Mouse (Mus musculus): ENCODE measurements around the gene Zmiz2.

Gene Zmiz2

DNA sequence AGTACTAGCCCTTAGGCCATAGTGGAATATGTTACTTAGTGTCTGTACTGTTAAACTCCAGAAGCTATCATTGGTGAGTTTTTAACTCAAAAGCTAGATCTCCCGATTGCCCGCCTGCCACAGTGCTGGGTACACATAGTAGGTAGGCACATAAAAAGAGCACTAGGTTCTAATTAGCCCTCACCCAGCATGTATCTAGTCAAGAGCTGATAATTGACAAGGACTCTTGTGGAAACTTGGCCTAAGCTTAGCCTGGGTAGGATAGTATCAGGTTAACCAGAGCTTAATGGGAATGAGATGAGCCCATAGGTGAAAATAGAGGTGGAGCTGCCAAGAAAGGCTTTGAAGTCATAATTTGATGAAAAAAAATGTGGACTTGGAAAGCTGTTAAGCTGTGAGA is 28.2 kb downstream of the Zmiz2 start:
- in situ Hi-C loops (cut with MboI; ENCODE audit: unreplicated experiment in 2 of 2) = loop anchor here in 1 of 2 experiments (5.0 to 10.0 kb wide), 2 partner anchors 105 to 422 kb away; partner anchors contain the start of gene Myo1g

DNA sequence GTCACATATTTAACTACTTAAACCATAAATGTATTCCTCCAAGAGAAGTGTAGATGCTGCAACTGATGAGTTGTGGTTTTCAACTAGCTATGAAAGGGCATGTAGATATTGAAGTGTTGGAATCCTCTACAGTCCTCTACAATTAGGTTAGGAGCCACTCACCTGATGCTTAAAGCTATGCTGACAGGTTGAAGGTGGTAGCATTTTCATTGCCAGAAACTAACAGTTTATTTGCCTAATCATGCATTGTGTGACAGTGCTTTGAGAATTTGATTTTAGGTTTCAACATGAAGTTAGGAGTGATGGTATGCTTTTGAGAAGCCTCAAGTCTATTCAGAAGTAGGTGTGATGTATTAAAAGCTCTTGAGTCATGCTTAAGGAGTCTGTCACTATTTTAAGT is 28.6 kb downstream of the Zmiz2 start:
- in situ Hi-C loops (cut with MboI; ENCODE audit: unreplicated experiment in 2 of 2) = loop anchor here in 1 of 2 experiments (5.0 to 10.0 kb wide), 2 partner anchors 105 to 423 kb away; partner anchors contain the start of gene Myo1g

DNA sequence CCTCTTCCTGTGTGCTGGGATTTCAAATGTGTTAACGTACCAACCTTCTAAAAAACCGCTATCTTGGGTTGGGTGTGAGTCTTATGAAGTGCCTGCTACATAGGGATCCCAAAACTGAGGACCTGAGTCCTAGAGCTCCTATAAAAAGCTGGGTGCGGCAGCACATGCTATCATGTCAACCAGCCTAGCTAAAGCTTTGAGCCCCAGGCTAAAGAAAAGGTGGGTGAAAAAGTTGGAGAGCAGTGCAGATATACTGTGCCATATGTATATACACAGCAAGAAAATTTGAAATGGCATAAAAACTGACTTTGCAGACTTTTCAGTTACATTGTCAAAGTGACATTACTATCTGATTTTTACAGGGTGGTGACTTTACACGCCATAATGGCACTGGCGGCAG is 29.9 kb downstream of the Zmiz2 start:
- in situ Hi-C loops (cut with MboI; ENCODE audit: unreplicated experiment in 2 of 2) = loop anchor here in 1 of 2 experiments (5.0 to 10.0 kb wide), 2 partner anchors 104 to 424 kb away; partner anchors contain the start of gene Myo1g

DNA sequence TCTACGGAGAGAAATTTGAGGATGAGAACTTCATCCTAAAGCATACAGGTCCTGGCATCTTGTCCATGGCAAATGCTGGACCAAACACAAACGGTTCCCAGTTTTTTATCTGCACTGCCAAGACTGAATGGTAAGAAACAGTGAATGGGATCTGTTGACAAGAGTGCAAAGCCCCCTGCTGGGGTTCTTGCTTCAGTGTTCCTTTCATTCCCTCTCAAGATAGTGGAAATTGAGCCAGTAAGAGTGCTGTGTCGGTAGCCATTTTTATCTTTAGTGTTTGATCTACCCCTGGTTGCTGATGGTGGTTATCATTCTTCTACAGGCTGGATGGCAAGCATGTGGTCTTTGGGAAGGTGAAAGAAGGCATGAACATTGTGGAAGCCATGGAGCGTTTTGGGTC is 30.3 kb downstream of the Zmiz2 start:
- in situ Hi-C loops (cut with MboI; ENCODE audit: unreplicated experiment in 2 of 2) = loop anchor here in 1 of 2 experiments (5.0 to 10.0 kb wide), 2 partner anchors 103 to 424 kb away; partner anchors contain the start of gene Myo1g

DNA sequence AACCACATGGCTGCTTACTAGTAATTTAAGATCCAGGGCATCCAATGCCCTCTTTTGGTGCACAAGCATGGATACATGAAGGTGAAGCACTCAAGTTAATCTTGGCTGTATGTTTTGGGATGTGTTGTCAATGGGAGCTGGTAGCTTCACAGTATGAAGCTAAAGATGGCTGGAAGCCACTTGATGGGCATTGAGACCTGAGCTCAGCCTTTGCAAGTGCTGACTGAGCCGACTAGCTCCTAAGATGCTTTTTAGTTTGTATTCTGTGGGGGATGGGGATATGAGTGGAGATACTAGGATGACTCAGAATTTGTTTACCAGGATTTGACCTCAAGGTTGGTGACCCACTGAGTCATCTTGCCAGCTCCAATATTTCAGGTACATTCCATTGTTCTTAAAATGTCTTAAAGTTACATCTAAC is 31.4 kb downstream of the Zmiz2 start:
- in situ Hi-C loops (cut with MboI; ENCODE audit: unreplicated experiment in 2 of 2) = no loop called here

DNA sequence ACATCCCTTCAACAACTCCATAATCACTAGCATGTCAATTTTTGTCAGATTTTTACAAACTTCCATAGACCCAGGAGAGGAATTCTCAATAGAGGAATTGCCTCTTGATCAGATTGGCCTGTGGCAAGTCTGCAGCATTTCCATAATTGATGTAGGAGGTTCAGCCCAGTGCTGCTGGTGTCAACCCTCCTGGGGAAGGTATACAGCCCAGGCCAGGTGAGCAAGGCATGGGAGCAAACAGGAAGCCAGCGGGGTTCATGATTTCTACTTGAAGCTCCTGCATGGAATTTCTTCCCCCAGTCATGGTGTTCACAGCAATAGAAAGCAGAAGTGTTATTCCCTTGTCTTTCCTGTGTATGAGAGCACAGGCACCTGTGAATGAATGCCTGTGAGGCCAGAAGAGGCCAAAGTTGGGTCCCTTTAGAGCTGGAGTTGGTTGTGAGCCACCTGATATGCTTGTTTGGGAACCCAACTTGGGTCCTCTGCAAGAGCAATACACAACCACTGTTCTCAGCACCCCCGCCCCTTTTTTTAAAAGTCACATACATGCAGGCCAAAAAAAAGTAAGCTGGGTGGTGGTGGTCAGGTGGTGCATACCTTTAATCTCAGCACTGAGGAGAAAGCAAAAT is 32.0 kb downstream of the Zmiz2 start:
- in situ Hi-C loops (cut with MboI; ENCODE audit: unreplicated experiment in 2 of 2) = no loop called here

DNA sequence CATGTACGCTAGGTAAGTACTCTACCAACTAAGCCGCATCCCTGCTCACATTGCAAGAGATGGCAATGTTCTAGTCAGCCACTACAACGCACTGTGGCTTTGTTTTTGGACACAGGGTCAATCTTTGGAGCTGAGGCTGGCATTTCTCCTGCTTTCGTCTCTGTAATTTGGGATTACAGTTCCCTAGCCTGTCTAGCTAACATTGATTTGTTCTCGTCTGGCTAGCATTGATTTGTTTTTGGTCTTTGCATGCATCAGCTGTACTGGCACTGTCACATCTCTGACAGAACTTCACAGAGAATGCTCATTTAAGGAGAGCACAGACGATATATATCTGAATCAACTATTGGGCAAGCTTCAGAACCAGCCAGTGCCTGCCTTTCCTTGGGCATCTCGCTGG is 41.3 kb downstream of the Zmiz2 start:
- in situ Hi-C loops (cut with MboI; ENCODE audit: unreplicated experiment in 2 of 2) = loop anchor here (5.0 to 25.0 kb wide), 3 partner anchors 62 to 335 kb away; no protein-coding TSS in a partner anchor

DNA sequence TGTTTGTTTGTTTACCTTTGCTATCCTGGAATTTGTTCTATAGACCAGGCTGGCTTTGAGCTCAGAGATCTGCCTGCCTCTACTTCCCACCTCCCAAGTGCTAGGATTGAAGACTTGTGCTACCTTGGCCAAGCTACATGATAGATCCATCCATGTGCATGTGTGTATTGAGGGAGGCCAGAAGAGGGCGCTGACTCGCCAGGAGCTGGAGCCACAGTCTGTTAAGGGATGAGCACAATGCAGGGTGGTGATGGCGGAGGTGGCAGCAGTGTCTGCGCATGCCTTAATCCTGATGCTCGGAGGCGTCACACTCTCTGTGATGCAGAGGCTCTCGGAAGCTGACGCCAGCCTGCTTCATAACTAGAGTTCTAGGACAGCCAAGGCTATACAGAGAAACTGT is 47.6 kb downstream of the Zmiz2 start:
- in situ Hi-C loops (cut with MboI; ENCODE audit: unreplicated experiment in 2 of 2) = loop anchor here (10.0 to 25.0 kb wide), 2 partner anchors 151 to 328 kb away; no protein-coding TSS in a partner anchor

DNA sequence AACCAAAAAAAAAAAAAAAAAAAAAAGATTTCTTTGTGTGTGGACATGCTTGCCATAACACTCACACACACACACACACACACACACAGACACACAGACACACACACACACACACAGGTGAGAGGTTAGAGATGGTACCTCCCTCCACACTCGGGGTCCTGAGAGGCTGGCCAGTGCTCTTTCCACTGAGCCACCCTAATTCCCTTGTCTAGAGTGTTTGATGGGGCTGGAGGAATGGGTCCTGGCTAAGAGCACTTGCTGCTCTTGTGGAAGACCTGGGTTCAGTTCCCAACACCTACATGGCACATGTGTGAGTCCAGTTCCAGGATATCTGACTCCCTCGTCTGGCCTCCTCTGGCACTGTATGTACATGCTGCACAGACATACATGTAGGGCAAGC is 48.8 kb downstream of the Zmiz2 start:
- in situ Hi-C loops (cut with MboI; ENCODE audit: unreplicated experiment in 2 of 2) = loop anchor here (10.0 to 25.0 kb wide), 2 partner anchors 150 to 327 kb away; no protein-coding TSS in a partner anchor

DNA sequence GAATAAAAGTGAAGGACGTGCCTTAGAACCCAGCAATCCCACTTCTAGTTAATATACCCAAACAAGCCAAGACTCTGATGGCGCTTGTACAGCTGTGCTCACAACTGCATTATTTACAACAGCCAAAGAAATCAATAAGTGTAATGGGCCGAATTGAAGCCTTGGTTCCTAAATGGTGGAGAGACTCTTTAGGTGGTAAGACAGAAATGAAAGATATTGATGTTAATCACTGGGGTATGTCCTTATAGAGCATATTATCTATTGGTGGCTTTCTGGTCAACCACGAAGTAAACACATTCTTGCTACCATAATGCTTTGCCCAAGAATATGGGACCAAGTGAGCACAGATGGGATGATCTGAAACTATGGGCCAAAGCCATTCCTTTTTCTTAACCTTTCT is 51.3 kb downstream of the Zmiz2 start:
- in situ Hi-C loops (cut with MboI; ENCODE audit: unreplicated experiment in 2 of 2) = loop anchor here (5.0 to 25.0 kb wide), 2 partner anchors 42 to 147 kb away; no protein-coding TSS in a partner anchor

DNA sequence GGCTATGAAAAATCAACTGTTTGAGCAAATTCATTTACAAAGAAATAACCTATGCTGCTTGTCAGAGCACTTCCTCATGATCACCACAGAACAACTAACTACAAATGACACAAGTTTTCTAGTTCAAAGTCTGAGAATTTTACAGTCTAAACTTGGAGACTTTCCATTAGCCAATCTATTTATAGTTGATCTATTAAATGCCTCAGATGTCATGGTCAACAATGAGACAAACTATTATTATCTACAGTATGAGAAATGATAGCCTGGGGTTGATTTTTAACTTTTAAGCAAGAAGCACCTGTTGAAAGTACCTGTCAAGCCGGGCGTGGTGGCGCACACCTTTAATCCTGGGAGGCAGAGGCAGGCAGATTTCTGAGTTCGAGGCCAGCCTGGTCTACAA is 53.7 kb downstream of the Zmiz2 start:
- in situ Hi-C loops (cut with MboI; ENCODE audit: unreplicated experiment in 2 of 2) = loop anchor here (5.0 to 25.0 kb wide), 2 partner anchors 40 to 145 kb away; no protein-coding TSS in a partner anchor

DNA sequence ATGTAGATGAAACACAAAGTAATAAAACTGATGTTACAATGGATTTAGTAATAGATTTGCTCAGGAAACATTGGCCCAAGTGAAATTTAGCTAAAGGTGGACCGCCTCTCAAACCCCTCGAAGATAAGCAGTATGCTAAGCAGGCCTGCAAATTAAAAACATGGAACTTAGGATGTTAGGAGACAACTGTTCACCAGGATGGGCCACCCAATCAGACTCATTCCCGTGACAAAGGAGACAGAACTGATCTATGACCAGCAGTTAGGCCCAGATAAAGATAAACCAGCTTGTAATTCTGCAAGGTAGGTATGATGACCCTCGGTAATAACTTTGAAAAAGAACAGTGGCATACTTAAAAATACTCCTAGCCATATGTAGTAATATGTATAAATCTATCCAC is 54.2 kb downstream of the Zmiz2 start:
- in situ Hi-C loops (cut with MboI; ENCODE audit: unreplicated experiment in 2 of 2) = loop anchor here (5.0 to 25.0 kb wide), 2 partner anchors 39 to 144 kb away; no protein-coding TSS in a partner anchor

DNA sequence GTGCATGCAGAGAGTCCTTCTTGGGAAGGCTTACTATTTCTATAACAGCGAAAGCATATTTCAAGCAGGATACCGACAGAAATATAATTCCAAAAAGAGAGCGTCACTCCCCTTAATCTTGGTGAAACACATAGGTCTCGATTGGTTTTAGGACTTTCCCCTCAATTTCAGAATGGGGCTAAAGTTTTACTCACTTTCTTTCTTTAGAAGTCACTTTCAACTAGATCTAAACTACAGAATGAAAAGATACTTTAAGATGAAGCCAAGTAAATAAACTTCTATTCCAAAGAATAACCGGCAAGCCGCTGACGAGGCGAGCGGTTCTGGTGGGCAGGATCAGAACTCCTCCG is 54.8 kb downstream of the Zmiz2 start:
- in situ Hi-C loops (cut with MboI; ENCODE audit: unreplicated experiment in 2 of 2) = loop anchor here (5.0 to 25.0 kb wide), 2 partner anchors 39 to 144 kb away; no protein-coding TSS in a partner anchor

DNA sequence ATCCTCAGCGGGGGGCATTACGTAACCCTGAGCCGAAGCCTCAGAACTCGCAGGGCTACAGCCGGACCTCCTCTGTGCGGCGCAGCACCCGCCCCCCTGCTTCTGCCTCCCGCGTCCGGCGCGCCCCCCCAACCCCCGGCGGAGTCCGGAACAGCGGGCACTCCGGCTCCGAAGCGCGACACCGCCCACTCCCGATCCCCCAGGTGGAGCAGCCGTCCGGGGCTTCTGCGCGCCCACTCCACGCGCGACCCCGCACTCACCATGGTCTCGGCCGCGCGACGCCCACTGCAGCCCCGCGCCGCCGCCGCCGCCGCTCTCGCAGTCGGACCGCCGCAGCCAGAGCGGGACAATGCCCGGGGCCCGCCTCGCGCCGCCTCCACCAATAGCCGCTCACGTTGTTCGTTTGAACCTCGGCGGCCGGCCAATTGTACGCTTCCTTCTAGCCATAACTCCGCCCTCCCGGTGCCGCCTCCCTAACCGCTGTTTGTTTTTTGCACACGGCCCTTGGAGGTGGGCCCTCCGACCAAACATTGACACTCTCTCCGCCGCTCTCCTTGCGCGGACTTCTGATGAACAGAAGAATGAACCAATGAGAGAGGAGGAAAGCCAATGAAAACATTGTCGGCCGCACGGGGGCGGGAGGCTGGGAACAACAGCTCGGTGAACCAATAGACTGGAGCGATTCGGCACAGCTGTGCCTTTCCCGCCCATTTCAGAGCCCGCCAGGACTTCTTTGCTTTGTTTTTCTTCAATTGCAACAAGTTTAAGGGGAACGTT is 55.4 kb downstream of the Zmiz2 start, which contains the start of gene H2afv:
TSS of gene H2afv (minus strand) at position 367 of the 777 bp plus-strand sequence.
- in situ Hi-C loops (cut with MboI; ENCODE audit: unreplicated experiment in 2 of 2) = loop anchor here (5.0 to 25.0 kb wide), 2 partner anchors 38 to 143 kb away; no protein-coding TSS in a partner anchor

DNA sequence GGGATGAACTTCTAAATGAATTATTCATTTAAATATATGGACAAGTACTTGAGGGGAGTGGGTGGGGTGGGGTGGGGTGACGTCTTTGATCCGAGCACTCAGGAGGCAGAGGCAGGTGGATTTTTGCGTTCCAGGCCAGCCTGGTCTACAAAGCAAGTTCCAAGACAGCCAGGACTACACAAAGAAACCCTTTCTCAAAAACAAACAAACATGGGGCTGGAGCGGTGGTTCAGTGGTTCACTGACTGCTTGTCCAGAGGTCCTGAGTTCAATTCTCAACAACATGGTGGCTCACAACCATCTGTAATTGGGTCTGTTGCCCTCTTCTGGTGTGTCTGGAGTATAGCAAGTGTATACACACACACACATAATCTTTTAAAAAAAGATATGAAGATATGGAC is 56.6 kb downstream of the Zmiz2 start:
- in situ Hi-C loops (cut with MboI; ENCODE audit: unreplicated experiment in 2 of 2) = loop anchor here in 1 of 2 experiments (25.0 kb wide), 1 partner anchor 142 kb away; no protein-coding TSS in a partner anchor

DNA sequence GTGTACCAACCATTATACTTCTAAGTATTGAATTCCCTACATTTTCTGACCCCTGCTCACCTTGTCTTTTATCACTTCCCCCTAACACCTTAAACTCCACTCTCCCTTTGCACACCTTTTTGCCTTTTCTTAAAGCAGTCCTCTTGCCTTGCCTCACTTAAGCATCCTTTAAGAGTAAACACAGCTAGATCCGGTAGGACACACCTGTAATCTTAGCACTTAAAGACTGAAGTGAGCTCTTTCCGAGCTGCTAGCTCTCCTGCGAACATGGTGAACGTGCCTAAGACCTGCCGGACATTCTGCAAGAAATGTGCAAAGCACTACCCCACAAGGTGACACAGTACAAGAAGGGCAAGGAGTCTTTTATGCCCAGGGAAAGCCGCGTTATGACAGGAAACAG is 57.1 kb downstream of the Zmiz2 start:
- in situ Hi-C loops (cut with MboI; ENCODE audit: unreplicated experiment in 2 of 2) = loop anchor here in 1 of 2 experiments (25.0 kb wide), 1 partner anchor 141 kb away; no protein-coding TSS in a partner anchor

DNA sequence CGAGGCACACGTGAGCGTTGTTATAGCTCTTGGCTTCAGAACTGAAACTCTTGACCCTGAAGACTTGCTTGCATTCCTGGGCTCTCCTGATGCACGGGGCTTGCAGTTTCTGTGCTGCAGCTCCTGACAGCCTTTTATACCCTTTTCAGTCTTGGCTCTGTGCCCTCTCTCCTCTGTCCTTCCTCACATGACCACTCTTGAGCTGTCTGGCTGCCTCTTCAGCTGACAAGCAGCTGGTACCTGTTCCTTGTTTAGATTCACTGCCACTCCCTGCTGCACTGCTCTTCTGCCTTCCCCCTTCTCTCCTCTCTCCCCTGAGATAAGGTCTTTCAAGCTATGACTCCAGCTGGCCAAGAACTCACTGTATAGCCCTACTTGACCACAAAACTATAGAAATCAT is 58.6 kb downstream of the Zmiz2 start:
- in situ Hi-C loops (cut with MboI; ENCODE audit: unreplicated experiment in 2 of 2) = loop anchor here in 1 of 2 experiments (25.0 kb wide), 1 partner anchor 140 kb away; no protein-coding TSS in a partner anchor

DNA sequence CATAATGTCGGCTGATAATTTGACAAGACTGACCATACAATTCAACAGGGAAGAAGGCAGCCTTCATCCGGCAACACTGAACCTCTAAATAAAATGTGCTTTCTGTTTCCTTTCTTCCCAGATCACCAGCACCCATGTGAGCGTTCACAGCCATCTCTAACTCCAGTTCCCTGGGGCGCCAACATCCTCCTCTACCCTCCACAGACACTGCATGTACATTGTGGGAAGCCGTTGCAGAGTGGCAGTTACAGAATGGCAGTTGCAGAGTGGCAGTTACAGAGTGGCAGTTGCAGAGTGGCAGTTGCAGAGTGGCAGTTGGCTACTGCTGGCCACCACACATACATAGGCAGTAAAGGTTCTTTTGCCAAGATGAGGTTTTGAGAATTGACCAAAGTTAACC is 59.3 kb downstream of the Zmiz2 start:
- in situ Hi-C loops (cut with MboI; ENCODE audit: unreplicated experiment in 2 of 2) = loop anchor here in 1 of 2 experiments (25.0 kb wide), 1 partner anchor 139 kb away; no protein-coding TSS in a partner anchor
